Mouse (Mus musculus) midbrain, embryonic 11.5 days (tissue): Measurements from ENCODE around the gene Sod2. TPM values are rescaled to one million over a fixed set of nuclear protein-coding genes. Genes with fewer than 3 reads are reported as not detected.
"Not testable (repeated sequence)": the region's sequence is repeated elsewhere in the genome, so short reads cannot be mapped to it uniquely, and the experiment has no call there.

Source experiments
- ATAC-seq: fragments of 200-750 bp; cut with Nextera tagmentation; 2 replicates; pipeline ENCODE4 v1.8.0; 2017; ENCODE audit warnings: moderate TSS enrichment, moderate library complexity; ENCODE audit not compliant: low FRiP score
- DNase-seq: peaks from one replicate; pipeline ENCODE4 v3.0.0; 2015; ENCODE audit warnings: low spot score; ENCODE audit errors: missing footprints
- H3K27ac ChIP-seq: fragments of 300-500 bp; sonication (generic); 2 replicates; pipeline ENCODE4 v1.5.1; 2014; ENCODE audit warnings: low read depth, low read length
- H3K27me3 ChIP-seq: fragments of 300-500 bp; sonication (generic); 2 replicates; pipeline ENCODE4 v1.6.1; 2014; ENCODE audit warnings: mild to moderate bottlenecking, low read length, moderate library complexity, mixed read lengths; ENCODE audit not compliant: control insufficient read depth, insufficient read depth
- H3K36me3 ChIP-seq: fragments of 300-500 bp; sonication (generic); 2 replicates; pipeline ENCODE4 v1.6.1; 2014; ENCODE audit warnings: mild to moderate bottlenecking, low read length, moderate library complexity, mixed read lengths; ENCODE audit not compliant: control insufficient read depth, insufficient read depth
- H3K4me1 ChIP-seq: fragments of 300-500 bp; sonication (generic); 2 replicates; pipeline ENCODE4 v1.6.1; 2014; ENCODE audit warnings: low read length; ENCODE audit not compliant: control insufficient read depth, insufficient read depth
- H3K4me2 ChIP-seq: fragments of 300-500 bp; sonication (generic); 2 replicates; pipeline ENCODE4 v1.6.1; 2014; ENCODE audit warnings: mild to moderate bottlenecking, moderate library complexity
- H3K4me3 ChIP-seq: fragments of 300-500 bp; sonication (generic); 2 replicates; pipeline ENCODE4 v1.5.1; 2014; ENCODE audit warnings: low read depth, low read length
- H3K9ac ChIP-seq: fragments of 300-500 bp; sonication (generic); 2 replicates; pipeline ENCODE4 v1.6.1; 2014; ENCODE audit warnings: low read length
- H3K9me3 ChIP-seq: fragments of 300-500 bp; sonication (generic); 2 replicates; pipeline ENCODE4 v1.6.1; 2016; ENCODE audit warnings: low read length; ENCODE audit not compliant: control insufficient read depth
- WGBS: fragments of 180-500 bp; shearing (Covaris S2); extraction: QIAGEN DNeasy Blood & Tissue Kit; methylation state at CpG from one replicate; pipeline ENCODE4 v1.1.7; 2014; 5-methylcytosine and 5-hydroxymethylcytosine counted together
- polyA plus RNA-seq: library from polyadenylated mRNA; unstranded; fragments of >200 nt; fragmentation: Nextera tagmentation; extraction: Ambion mirVana; gene quantifications from 2 replicates; pipeline ENCODE4 v1.2.1, GENCODE M21; 2014

The Sod2 gene
- polyA plus RNA-seq, 1 experiment from 2014 or later, result 120 TPM

- not testable (repeated sequence) for H3K36me3 ChIP-seq, H3K27me3 ChIP-seq, H3K27ac ChIP-seq, ATAC-seq, DNase-seq, H3K9me3 ChIP-seq, H3K4me1 ChIP-seq, H3K9ac ChIP-seq, H3K4me3 ChIP-seq, H3K4me2 ChIP-seq
- WGBS, result no CpG with 5 or more reads among the region's 8 CpGs
Measured at GRCm38 (mm10) chr17:13052124-13052813, 45.6 kb downstream of the Sod2 start, which contains the start of gene Gpr31b. Gene Gpr31b (minus strand): TSS chr17:13052296.

- not testable (repeated sequence) for H3K36me3 ChIP-seq, DNase-seq, ATAC-seq, H3K27ac ChIP-seq, H3K9ac ChIP-seq, H3K9me3 ChIP-seq, H3K4me3 ChIP-seq, H3K27me3 ChIP-seq, H3K4me1 ChIP-seq, H3K4me2 ChIP-seq
- WGBS, result 87% methylated on average over 4 of the region's 4 CpGs
Measured at GRCm38 (mm10) chr17:13060804-13061203, 54.2 kb downstream of the Sod2 start, which contains the start of gene Tcp10b. Gene Tcp10b (plus strand): TSS chr17:13061104.

GRCm38 (mm10) chr17:13062882-13063281, 56.2 kb downstream of the Sod2 start:
- H3K4me2 ChIP-seq, ATAC-seq, H3K36me3 ChIP-seq, H3K4me1 ChIP-seq, H3K27ac ChIP-seq, H3K9me3 ChIP-seq, H3K9ac ChIP-seq, DNase-seq, H3K4me3 ChIP-seq, H3K27me3 ChIP-seq: not testable (repeated sequence)
- WGBS, result 88% methylated on average over 2 of the region's 7 CpGs

DNA sequence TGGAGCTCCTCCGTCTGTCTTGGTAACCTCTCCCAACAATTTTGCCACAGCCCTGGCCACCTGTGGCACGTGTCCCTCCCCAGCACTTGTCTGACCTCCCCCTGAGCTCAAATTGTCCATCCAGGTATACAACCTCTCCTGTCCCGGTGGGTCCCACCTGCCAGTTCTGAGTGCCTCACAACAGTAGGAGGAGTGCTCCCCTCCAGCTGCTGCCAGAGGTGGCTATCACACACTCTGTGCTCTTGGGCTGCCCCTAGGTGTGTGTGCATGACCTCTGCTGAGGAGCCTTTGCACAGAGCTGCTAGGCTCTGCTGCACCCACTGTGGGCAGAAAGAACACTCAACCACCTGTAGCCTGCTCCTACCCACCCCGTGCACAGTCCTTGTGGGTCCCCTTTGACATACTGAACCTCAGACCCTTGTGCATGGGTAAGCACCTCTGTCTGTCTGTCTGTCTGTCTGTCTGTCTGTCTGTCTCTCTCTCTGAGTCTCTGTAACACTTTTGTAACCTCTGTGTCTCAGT, 61.3 kb downstream of the Sod2 start:
- ATAC-seq, H3K4me3 ChIP-seq, DNase-seq, H3K9me3 ChIP-seq, H3K4me2 ChIP-seq, H3K27me3 ChIP-seq, H3K27ac ChIP-seq, H3K36me3 ChIP-seq, H3K9ac ChIP-seq, H3K4me1 ChIP-seq: not testable (repeated sequence)
- WGBS, result 88% methylated on average over 1 of the region's 4 CpGs

DNA sequence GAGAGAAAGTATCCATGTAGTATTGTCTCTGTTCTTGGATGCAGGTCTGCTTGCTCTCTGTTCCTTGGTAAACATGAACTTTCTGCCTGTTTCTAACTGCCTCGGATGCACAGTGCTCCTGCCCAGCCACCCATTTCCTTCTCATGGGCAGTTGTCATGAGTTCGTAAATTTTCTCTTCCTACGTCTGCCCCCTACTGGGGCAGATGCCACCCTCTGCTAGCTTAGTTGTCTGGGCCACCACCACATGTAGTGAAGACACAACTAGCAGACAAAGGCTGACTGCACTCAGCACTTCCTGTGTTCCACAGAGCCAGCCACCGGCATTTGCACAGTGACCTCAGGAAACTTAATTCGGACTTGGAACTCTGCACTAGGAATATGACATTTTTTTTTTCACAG, 62.6 kb downstream of the Sod2 start:
- H3K4me3 ChIP-seq, H3K9ac ChIP-seq, H3K27ac ChIP-seq, H3K4me1 ChIP-seq, H3K9me3 ChIP-seq, H3K4me2 ChIP-seq, ATAC-seq, DNase-seq, H3K27me3 ChIP-seq, H3K36me3 ChIP-seq: not testable (repeated sequence)
- 66% methylated on average over 3 of the region's 5 CpGs for WGBS

Other genes starting within 250 kb of the Sod2 start
- gene Igf2r, start 237.2 kb upstream of the Sod2 start, polyA plus RNA-seq, result 13.3 and 14.9 TPM in 2 replicates
- gene Mas1, start 138.7 kb upstream of the Sod2 start, polyA plus RNA-seq, result not detected in 2 replicates
- gene Mrgprh, start 130.8 kb upstream of the Sod2 start, polyA plus RNA-seq, result not detected in 2 replicates
- 1.1 and 1.2 TPM in 2 replicates for gene Pnldc1, start 96.6 kb upstream of the Sod2 start, polyA plus RNA-seq
- 542 and 583 TPM in 2 replicates for gene Tcp1, start 91.1 kb upstream of the Sod2 start, polyA plus RNA-seq
- 172 and 176 TPM in 2 replicates for gene Mrpl18, start 90.5 kb upstream of the Sod2 start, polyA plus RNA-seq
- 0.93 and 1.4 TPM in 2 replicates for gene Acat3, start 66.2 kb upstream of the Sod2 start, polyA plus RNA-seq
- 370 and 373 TPM in 2 replicates for gene Acat2, start 46.1 kb upstream of the Sod2 start, polyA plus RNA-seq
- gene Wtap, start 12.7 kb upstream of the Sod2 start, polyA plus RNA-seq, result 136 and 144 TPM in 2 replicates
- not detected in 2 replicates for gene Gpr31b, start 45.5 kb downstream of the Sod2 start, polyA plus RNA-seq
- gene Tcp10b, start 54.3 kb downstream of the Sod2 start, polyA plus RNA-seq, result not detected in 2 replicates
- gene Unc93a, start 125.0 kb downstream of the Sod2 start, polyA plus RNA-seq, result not detected in 2 replicates
- not detected in 2 replicates for gene Smok2a, start 214.3 kb downstream of the Sod2 start, polyA plus RNA-seq
- not detected in 2 replicates for gene Smok2b, start 223.4 kb downstream of the Sod2 start, polyA plus RNA-seq